Mouse (Mus musculus) E14TG2a.4 (cell line): ENCODE results near the gene Egln3.

ENCODE experiments used
- CTCF ChIP-seq: conservative IDR thresholded peaks from 2 replicates; pipeline ENCODE4 v1.5.1; 2014; ENCODE audit warnings: low read length
- NANOG ChIP-seq: IDR thresholded peaks from 2 replicates; pipeline ENCODE4 v1.6.1; 2014; ENCODE audit warnings: borderline replicate concordance, low read length, mixed read lengths
- POU5F1 ChIP-seq: IDR thresholded peaks from 2 replicates; pipeline ENCODE4 v1.6.1; 2014; ENCODE audit warnings: low read length, borderline replicate concordance

- TF ChIP-seq CTCF (no peak), POU5F1 (no peak), NANOG (no peak)
Observed at GRCm38 (mm10) chr12:54196881-54197280, 6.8 kb downstream of the Egln3 start.
